Mouse (Mus musculus) E14TG2a.4 (cell line): ENCODE results near the gene Cxcl3.

Experiments used
- CTCF ChIP-seq: conservative IDR thresholded peaks from 2 replicates; pipeline ENCODE4 v1.5.1; 2014; ENCODE audit warnings: low read length
- NANOG ChIP-seq: IDR thresholded peaks from 2 replicates; pipeline ENCODE4 v1.6.1; 2014; ENCODE audit warnings: borderline replicate concordance, low read length, mixed read lengths
- POU5F1 ChIP-seq: IDR thresholded peaks from 2 replicates; pipeline ENCODE4 v1.6.1; 2014; ENCODE audit warnings: low read length, borderline replicate concordance

- TF ChIP-seq CTCF (no peak), NANOG (no peak), POU5F1 (no peak)
Observed at GRCm38 (mm10) chr5:90765821-90766606, 19.9 kb upstream of the Cxcl3 start.
